Mouse (Mus musculus) megakaryocyte progenitor cell, adult 5-6 weeks (primary cell): ENCODE results near the gene Traf4. TPM values are rescaled to one million over a fixed set of nuclear protein-coding genes. Genes with fewer than 3 reads are reported as not detected.
"Not testable (repeated sequence)": the region's sequence is repeated elsewhere in the genome, so short reads cannot be mapped to it uniquely, and the experiment has no call there.

Source experiments
- ATAC-seq: replicated peaks from 2 replicates; pipeline ENCODE4 v1.8.0; 2016; ENCODE audit warnings: mild to moderate bottlenecking, moderate TSS enrichment, inconsistent platforms; ENCODE audit not compliant: poor library complexity
- total RNA-seq, 2 experiments: library from RNA; stranded (forward) in 1 of 2; stranded (reverse) in 1 of 2; fragments of 157-497, 149-512 nt in 1 of 2; fragments of 200-1000 nt in 1 of 2; gene quantifications; 2 replicates each; pipeline versions ENCODE4 v1.2.3 to v1.2.4; 2015 to 2017

The Traf4 gene
- total RNA-seq (2015) (4.7 TPM in 2 replicates), total RNA-seq (2017) (2.5 and 3.2 TPM in 2 replicates)

- ATAC-seq: peak; percentile 52
Measured at GRCm38 (mm10) chr11:78164924-78165760, at the start of gene Traf4. TSS of gene Traf4 (minus strand) at chr11:78165589.

GRCm38 (mm10) chr11:78213086-78213817 is 47.9 kb upstream of the Traf4 start:
- ATAC-seq: peak; percentile 86

GRCm38 (mm10) chr11:78211513-78211912 is 46.1 kb upstream of the Traf4 start:
- no peak for ATAC-seq

- ATAC-seq: no peak
Measured at GRCm38 (mm10) chr11:78210615-78211014, 45.2 kb upstream of the Traf4 start.

- no peak for ATAC-seq
Measured at GRCm38 (mm10) chr11:78209886-78210285, 44.5 kb upstream of the Traf4 start.

- ATAC-seq: no peak
Measured at GRCm38 (mm10) chr11:78207190-78207589, 41.8 kb upstream of the Traf4 start.

- no peak for ATAC-seq
Measured at GRCm38 (mm10) chr11:78205361-78206206, 40.2 kb upstream of the Traf4 start.

- ATAC-seq: no peak
Measured at GRCm38 (mm10) chr11:78204287-78204686, 38.9 kb upstream of the Traf4 start.

GRCm38 (mm10) chr11:78202372-78202771 is 37.0 kb upstream of the Traf4 start:
- ATAC-seq: no peak

GRCm38 (mm10) chr11:78195101-78195863 is 29.9 kb upstream of the Traf4 start:
- no peak for ATAC-seq

- peak; percentile 96 for ATAC-seq
Measured at GRCm38 (mm10) chr11:78194411-78195100, 29.2 kb upstream of the Traf4 start.

- no peak for ATAC-seq
Measured at GRCm38 (mm10) chr11:78193113-78193512, 27.7 kb upstream of the Traf4 start, which contains the start of gene Proca1. TSS of gene Proca1 (plus strand) at chr11:78193392.

- no peak for ATAC-seq
Measured at GRCm38 (mm10) chr11:78190041-78190440, 24.7 kb upstream of the Traf4 start.

GRCm38 (mm10) chr11:78189234-78190040 is 24.0 kb upstream of the Traf4 start:
- ATAC-seq: no peak

- 0 out of 2 replicates have a peak, but pooled peaks have one; percentile 27 for ATAC-seq
Measured at GRCm38 (mm10) chr11:78188331-78189233, 23.2 kb upstream of the Traf4 start, which contains the start of gene Rab34. TSS of gene Rab34 (plus strand) at chr11:78188430.

- not testable (repeated sequence) for ATAC-seq
Measured at GRCm38 (mm10) chr11:78184702-78185101, 19.3 kb upstream of the Traf4 start.

GRCm38 (mm10) chr11:78183884-78184514 is 18.6 kb upstream of the Traf4 start:
- ATAC-seq: no peak
